Mouse (Mus musculus): ENCODE results near the gene Ssbp2. TPM values are rescaled to one million over a fixed set of nuclear protein-coding genes. Genes with fewer than 3 reads are reported as not detected.

Gene Ssbp2
- polyA plus RNA-seq, 1 experiment: 15.1 TPM

DNA sequence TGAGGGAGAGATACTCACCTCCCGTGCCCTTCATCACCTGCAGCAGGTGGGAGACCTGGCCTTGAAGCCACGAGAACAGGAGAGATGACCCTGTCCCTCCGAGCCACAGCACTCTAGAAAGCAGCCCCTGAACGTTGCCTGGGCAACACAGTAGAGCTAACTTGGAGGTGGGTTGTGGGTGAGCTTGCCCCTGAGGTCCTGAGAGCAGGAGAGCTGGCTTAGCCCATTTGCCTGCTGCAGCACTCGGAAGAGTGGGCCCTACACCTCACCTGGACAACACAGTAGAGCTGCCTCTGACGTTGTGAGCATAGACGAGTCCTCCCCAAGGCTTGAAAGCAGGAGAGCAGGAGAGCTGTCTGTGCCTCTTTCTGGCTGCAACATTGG is 263.6 kb downstream of the Ssbp2 start:
- Histone ChIP-seq H3K4me3 (replicated peaks; ENCODE audit: extremely low read depth, low read depth, low read length) (no peak overlapping the region), H3K4me1 (ENCODE audit: control insufficient read depth, insufficient read depth, low read length) (no peaks in the 10 kb centered on the region)
- DNase-seq: no peak
- TF ChIP-seq CTCF (IDR thresholded peaks at IDR 0.05; ENCODE audit: insufficient read depth, low read length) (no peak), POLR2A (IDR thresholded peaks at IDR 0.05; ENCODE audit: borderline replicate concordance, extremely low read depth, low read depth, low read length) (no peak)
- 70% methylated on average over 7 of the region's 7 CpGs for WGBS

- no peak for TF ChIP-seq CTCF (IDR thresholded peaks at IDR 0.05; ENCODE audit: insufficient read depth, low read length)
- no peak overlapping the region for H3K4me3 ChIP-seq (replicated peaks; ENCODE audit: extremely low read depth, low read depth, low read length)
- DNase-seq: no peak
- 72% methylated on average over 3 of the region's 3 CpGs for WGBS
- H3K4me1 ChIP-seq (ENCODE audit: control insufficient read depth, insufficient read depth, low read length): no peaks in the 10 kb centered on the region
These were observed 264.1 kb downstream of the Ssbp2 start for GRCm38 (mm10) chr13:91724211-91724610.

GRCm38 (mm10) chr13:91725130-91725529 is 265.0 kb downstream of the Ssbp2 start:
- DNase-seq: no peak
- H3K4me3 ChIP-seq (replicated peaks; ENCODE audit: extremely low read depth, low read depth, low read length): no peak overlapping the region
- WGBS: 69% methylated on average over 3 of the region's 3 CpGs
- TF ChIP-seq POLR2A (IDR thresholded peaks at IDR 0.05; ENCODE audit: borderline replicate concordance, extremely low read depth, low read depth, low read length) (no peak), CTCF (IDR thresholded peaks at IDR 0.05; ENCODE audit: insufficient read depth, low read length) (no peak)
- no peaks in the 10 kb centered on the region for H3K4me1 ChIP-seq (ENCODE audit: control insufficient read depth, insufficient read depth, low read length)

- TF ChIP-seq CTCF (IDR thresholded peaks at IDR 0.05; ENCODE audit: insufficient read depth, low read length): no peak
- TF ChIP-seq POLR2A (IDR thresholded peaks at IDR 0.05; ENCODE audit: borderline replicate concordance, extremely low read depth, low read depth, low read length): no peak
These were observed 267.8 kb downstream of the Ssbp2 start for GRCm38 (mm10) chr13:91727899-91728298.

DNA sequence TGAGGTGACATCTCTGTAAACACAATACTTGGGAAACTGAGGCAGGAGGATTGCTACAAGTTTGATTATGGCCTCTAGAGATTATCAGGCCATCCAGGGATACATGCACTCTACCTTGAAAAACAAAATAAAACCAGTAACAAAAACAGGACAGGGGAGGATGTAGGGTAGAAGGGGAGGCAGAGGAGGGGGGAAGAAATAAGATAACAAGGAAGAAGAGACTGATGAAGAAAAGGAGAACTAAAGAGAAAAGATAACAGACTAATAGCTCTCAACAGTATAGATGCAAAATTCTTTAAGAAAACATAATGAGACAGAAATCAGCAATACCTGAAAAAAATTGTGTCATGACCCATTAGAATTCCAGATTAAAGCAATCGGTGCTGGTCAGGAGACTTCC is 277.1 kb downstream of the Ssbp2 start:
- no peak for DNase-seq
- no peak for TF ChIP-seq POLR2A (IDR thresholded peaks at IDR 0.05; ENCODE audit: borderline replicate concordance, extremely low read depth, low read depth, low read length)
- no peak for TF ChIP-seq CTCF (IDR thresholded peaks at IDR 0.05; ENCODE audit: insufficient read depth, low read length)
- 82% methylated on average over 1 of the region's 1 CpGs for WGBS
- no peak overlapping the region for H3K4me3 ChIP-seq (replicated peaks; ENCODE audit: extremely low read depth, low read depth, low read length)
- no peaks in the 10 kb centered on the region for H3K4me1 ChIP-seq (ENCODE audit: control insufficient read depth, insufficient read depth, low read length)

More at GRCm38 (mm10) chr13:91727899-91728298, 267.8 kb downstream of the Ssbp2 start:
- no peaks in the 10 kb centered on the region for H3K4me1 ChIP-seq (ENCODE audit: control insufficient read depth, insufficient read depth, low read length)
- DNase-seq: no peak
- H3K4me3 ChIP-seq (replicated peaks; ENCODE audit: extremely low read depth, low read depth, low read length): no peak overlapping the region

DNA sequence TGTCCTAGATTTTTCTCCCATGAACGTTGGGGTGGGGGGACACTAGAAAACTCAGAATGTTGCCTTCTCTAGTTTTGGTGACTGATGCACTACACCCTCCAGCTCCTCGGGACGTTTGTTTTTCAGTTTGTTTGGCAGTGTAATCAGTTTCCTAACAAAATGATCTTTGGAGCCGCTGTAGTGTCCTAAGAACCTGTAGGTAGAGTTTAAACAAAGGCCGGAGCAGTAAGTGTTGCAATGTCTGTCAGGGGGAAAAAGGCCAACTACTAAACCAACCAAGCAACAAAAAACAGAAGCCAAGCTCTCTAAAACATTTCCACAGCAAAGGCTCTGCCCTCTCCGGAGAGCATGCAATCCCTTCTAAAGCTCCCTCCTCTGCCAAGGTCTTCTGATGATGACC is 280.8 kb downstream of the Ssbp2 start:
- WGBS: 48% methylated on average over 6 of the region's 6 CpGs
- Histone ChIP-seq H3K4me3 (replicated peaks; ENCODE audit: extremely low read depth, low read depth, low read length) (peak overlapping the region; percentile 2), H3K4me1 (ENCODE audit: control insufficient read depth, insufficient read depth, low read length) (no peaks in the 10 kb centered on the region)
- TF ChIP-seq CTCF (IDR thresholded peaks at IDR 0.05; ENCODE audit: insufficient read depth, low read length) (no peak), POLR2A (IDR thresholded peaks at IDR 0.05; ENCODE audit: borderline replicate concordance, extremely low read depth, low read depth, low read length) (no peak)
- no peak for DNase-seq

DNA sequence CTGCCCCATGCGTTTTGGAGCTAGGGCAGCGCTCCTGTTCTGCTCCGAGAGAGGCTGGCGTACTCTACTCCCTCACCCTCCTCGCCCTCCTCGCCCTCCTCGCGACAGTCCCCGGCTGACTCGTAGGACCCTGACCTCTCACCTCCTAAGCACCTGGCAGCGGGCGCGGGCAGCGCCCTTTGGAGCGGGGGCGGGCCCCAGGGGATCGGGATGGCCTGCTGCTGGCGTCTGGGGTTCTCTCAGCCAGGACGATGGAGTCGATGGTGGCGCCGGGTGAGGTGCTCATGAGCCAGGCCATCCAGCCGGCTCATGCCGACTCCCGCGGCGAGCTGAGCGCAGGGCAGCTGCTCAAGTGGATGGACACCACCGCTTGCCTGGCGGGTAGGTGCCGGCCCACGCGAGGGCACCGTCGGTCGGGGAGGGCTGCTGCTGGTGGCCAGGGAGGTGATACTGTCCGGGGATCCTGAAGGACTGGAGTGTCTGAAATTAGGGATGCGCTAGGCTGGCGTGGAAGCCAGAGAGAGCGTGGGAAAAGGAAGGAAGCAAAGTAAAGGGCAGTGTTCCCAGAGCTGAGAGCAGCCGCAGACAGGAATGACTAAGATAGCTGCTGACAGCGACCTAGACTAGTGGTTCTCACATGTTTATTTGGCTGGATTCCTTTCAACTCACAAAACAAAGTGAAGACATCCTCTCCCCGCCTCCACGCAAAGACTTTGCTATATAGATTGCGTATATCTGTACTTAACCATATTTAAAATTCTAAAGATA is 281.4 kb downstream of the Ssbp2 start, which contains the start of gene Acot12:
Gene Acot12, plus strand, starts transcription at position 233 of the 768 bp plus-strand sequence.
- TF ChIP-seq POLR2A (IDR thresholded peaks at IDR 0.05; ENCODE audit: borderline replicate concordance, extremely low read depth, low read depth, low read length) (no peak), CTCF (IDR thresholded peaks at IDR 0.05; ENCODE audit: insufficient read depth, low read length) (no peak)

GRCm38 (mm10) chr13:91743180-91743579 is 283.1 kb downstream of the Ssbp2 start:
- Histone ChIP-seq H3K4me1 (ENCODE audit: control insufficient read depth, insufficient read depth, low read length) (no peaks in the 10 kb centered on the region), H3K4me3 (replicated peaks; ENCODE audit: extremely low read depth, low read depth, low read length) (no peak overlapping the region)
- WGBS: 92% methylated on average over 3 of the region's 3 CpGs
- DNase-seq: no peak
- no peak for TF ChIP-seq POLR2A (IDR thresholded peaks at IDR 0.05; ENCODE audit: borderline replicate concordance, extremely low read depth, low read depth, low read length)
- no peak for TF ChIP-seq CTCF (IDR thresholded peaks at IDR 0.05; ENCODE audit: insufficient read depth, low read length)

More for the DNA sequence above, 281.4 kb downstream of the Ssbp2 start, which contains the start of gene Acot12:
- DNase-seq: no peak
- Histone ChIP-seq H3K4me3 (replicated peaks; ENCODE audit: extremely low read depth, low read depth, low read length) (peak within 1 kb of the TSS; percentile 44), H3K4me1 (ENCODE audit: control insufficient read depth, insufficient read depth, low read length) (no peaks in the 10 kb centered on the region)
- 8% methylated on average over 45 of the region's 45 CpGs for WGBS

- TF ChIP-seq POLR2A (IDR thresholded peaks at IDR 0.05; ENCODE audit: borderline replicate concordance, extremely low read depth, low read depth, low read length) (no peak), CTCF (IDR thresholded peaks at IDR 0.05; ENCODE audit: insufficient read depth, low read length) (no peak)
- Histone ChIP-seq H3K4me3 (replicated peaks; ENCODE audit: extremely low read depth, low read depth, low read length) (no peak overlapping the region), H3K4me1 (ENCODE audit: control insufficient read depth, insufficient read depth, low read length) (no peaks in the 10 kb centered on the region)
- DNase-seq: no peak
- 70% methylated on average over 5 of the region's 5 CpGs for WGBS
These were observed 286.4 kb downstream of the Ssbp2 start for GRCm38 (mm10) chr13:91746470-91746869.

GRCm38 (mm10) chr13:91748401-91748800 is 288.3 kb downstream of the Ssbp2 start:
- no peak for TF ChIP-seq CTCF (IDR thresholded peaks at IDR 0.05; ENCODE audit: insufficient read depth, low read length)
- TF ChIP-seq POLR2A (IDR thresholded peaks at IDR 0.05; ENCODE audit: borderline replicate concordance, extremely low read depth, low read depth, low read length): no peak
- DNase-seq: no peak
- no peak overlapping the region for H3K4me3 ChIP-seq (replicated peaks; ENCODE audit: extremely low read depth, low read depth, low read length)
- 87% methylated on average over 2 of the region's 2 CpGs for WGBS
- no peaks in the 10 kb centered on the region for H3K4me1 ChIP-seq (ENCODE audit: control insufficient read depth, insufficient read depth, low read length)
